Mouse (Mus musculus) heart, adult 9 months (tissue): Measurements from ENCODE around the gene Mlycd.
"Not testable (repeated sequence)": the region's sequence is repeated elsewhere in the genome, so short reads cannot be mapped to it uniquely, and the experiment has no call there.

Source experiments
- DNase-seq, 2 experiments: peaks; one replicate each; pipeline ENCODE4 v3.0.0; 2022; ENCODE audit warnings: low spot score in 2 of 2

Gene Mlycd

GRCm38 (mm10) chr8:119394524-119395026 lies at the start of gene Mlycd:
Mlycd (plus strand) TSS chr8:119394878.
- peak; percentile 93 to 95 for DNase-seq

GRCm38 (mm10) chr8:119345029-119345682 lies 49.5 kb upstream of the Mlycd start:
- no peak for DNase-seq

DNA sequence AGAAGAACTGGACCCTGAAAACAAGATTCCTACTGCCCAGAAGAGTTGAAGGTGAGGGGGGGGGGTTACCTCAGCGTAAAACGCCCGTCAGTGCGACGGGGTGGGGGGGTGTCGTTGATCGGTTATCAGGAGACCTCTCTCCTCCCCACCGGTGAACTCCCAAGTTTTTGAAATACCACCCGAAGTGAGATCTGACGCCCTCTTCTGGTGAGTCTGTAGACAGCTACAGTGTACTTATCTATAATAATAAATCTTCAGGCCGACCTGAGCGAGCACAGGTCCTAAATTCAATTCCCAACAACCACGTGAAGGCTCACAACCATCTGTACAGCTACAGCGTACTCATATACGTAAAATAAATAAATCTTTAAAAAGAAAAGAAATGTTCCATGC lies 49.0 kb upstream of the Mlycd start:
- no peak for DNase-seq

DNA sequence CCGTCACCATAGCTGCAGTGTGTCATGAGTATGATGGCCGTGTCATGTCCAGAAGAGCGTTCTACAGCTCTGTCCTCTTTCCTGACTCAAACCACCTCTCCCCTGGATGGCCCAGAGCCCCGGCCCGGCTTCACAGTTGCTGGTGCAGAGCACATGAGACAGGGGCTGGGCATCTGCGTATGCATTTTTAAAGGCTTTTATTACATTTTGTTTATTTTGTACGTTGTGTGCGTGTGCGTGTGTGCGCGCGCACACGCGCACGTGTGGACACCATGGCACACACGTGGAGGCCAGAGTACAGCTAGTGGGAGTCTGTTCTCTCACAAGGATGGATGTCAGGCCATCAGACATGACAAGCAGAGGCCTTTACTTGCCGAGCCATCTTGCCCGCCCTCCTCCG lies 43.0 kb upstream of the Mlycd start:
- DNase-seq = no peak

- no peak for DNase-seq
Measured at GRCm38 (mm10) chr8:119352977-119353658, 41.6 kb upstream of the Mlycd start.

- DNase-seq = no peak
Measured at GRCm38 (mm10) chr8:119353659-119354023, 41.0 kb upstream of the Mlycd start.

- DNase-seq = not testable (repeated sequence)
Measured at GRCm38 (mm10) chr8:119356631-119357030, 38.0 kb upstream of the Mlycd start.

GRCm38 (mm10) chr8:119358175-119358574 lies 36.5 kb upstream of the Mlycd start:
- no peak for DNase-seq

DNA sequence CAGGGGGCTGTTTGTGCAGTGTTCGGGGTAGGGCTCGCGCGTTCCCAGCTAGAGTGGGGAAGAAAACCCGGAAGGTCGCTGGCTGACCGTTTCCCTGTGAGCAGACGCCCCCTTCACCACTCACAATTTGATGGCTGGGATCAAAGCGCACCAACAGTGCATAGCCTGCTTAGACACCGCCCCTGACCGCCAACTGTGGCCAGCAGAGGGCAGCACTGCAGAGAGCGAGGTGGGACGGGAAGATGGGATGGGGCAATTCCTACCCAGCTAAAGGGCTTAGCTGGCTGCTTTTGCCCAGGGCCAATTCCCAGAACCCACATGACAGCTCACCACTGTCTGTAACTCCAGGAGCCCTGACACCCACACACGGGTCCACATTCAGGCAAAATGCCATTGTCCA lies 35.8 kb upstream of the Mlycd start:
- no peak for DNase-seq

DNA sequence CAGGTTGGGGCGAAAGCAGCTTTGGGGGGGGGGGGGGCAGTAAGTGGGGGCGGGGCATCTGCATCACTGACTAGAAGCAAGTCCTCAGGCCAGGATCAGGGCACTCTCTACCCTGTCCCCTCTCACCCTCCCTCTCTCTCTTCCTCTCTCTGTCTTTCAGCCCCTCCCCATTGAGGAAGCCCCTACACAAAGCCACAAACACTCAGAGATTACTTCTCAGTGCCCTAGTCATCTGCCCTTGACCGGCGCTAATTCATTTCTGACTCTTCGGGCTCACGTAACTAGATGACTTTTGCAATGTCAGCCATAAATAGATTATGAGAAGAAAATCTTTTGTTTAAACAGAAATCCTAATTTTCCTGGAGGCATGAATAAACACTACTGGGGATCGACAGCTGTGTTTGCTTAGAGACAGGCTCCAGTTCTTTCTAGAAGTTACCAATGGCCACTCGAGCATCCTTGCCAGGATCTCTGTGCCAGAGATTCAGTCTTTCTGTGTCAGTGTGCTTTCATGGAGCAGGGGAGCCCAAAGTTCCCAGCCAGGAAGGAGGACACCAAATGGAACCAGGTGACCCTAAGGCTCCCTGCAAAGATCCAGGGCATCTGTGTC lies 33.9 kb upstream of the Mlycd start:
- no peak for DNase-seq

DNA sequence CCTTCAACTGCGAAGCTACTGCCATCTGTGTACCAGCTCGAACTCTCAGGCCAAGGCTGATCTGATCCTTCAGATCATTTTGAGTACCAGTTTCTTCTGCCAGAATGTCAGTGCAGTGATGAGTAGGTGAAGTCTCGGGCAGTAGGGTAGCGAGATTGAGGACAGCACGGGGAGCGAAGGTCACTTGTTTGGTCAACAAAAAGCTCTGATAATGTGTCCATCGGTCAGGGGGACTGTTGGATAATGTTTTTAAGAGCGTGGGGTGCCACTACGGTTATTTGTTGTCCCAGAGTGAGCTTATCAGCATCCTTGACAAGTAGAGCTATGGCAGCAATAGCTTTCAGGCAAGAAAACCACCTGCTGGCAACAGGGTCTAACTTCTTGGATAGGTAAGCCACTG lies 20.0 kb upstream of the Mlycd start:
- not testable (repeated sequence) for DNase-seq

GRCm38 (mm10) chr8:119378476-119378875 lies 16.2 kb upstream of the Mlycd start:
- no peak for DNase-seq

DNA sequence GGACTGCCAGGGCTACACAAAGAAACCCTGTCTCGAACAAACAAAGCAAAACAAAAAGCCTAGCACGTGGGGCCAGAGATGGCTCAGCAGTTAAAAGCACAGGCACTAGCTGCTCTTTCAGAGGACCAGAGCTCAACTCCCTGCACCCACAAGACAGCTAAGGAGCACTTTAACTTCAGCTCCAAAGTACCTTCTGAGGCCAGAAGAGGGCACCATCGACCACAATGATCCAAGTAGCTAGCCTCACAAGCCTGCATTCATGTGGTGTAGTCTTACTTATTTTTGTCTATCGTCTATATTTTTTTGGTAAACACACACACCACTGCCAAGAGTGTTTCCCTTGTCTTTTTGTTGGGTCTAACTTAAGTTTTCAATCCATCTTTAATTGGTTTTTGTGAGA lies 14.1 kb upstream of the Mlycd start:
- DNase-seq = no peak

DNA sequence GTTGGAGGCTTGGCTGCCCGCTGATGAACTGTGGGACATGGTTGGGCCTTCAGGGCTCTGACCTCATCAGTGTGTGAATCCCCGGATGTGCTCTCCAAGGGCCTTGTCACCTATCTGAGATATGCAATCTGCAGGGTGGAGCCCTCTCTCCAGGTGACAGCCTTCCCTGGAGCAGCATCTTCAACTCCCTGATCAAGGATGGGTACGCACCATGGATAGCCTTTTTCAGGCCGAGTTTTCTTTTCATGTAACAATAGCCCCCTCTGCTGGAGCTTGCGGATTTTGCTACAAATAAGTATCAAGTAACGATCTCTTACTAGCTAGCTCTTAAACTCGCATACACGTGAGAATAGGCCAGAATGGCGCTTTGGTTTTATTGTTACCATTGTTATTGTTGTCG lies 10.2 kb upstream of the Mlycd start:
- DNase-seq = peak in 1 of 2 experiments; percentile 58

- DNase-seq = no peak
Measured at GRCm38 (mm10) chr8:119385854-119386253, 8.8 kb upstream of the Mlycd start.

DNA sequence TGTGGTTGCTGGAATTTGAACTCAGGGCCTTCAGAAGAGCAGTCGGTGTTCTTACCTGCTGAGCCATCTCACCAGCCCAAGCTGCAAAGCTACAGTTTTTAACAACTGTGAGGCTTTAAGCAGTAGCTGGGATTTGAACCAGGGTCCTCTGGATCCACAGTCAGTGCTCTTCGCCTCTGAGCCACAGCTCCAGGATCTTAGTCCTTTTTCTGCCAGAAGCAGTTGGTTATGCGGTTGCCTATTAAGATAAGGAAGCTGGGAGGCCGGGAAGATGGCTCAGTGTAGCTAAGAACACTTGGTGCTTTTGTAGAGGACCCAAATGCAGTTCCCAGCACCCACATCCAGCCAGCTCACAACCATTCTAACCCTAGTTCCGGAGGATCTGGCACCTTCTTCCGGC lies 7.7 kb upstream of the Mlycd start:
- no peak for DNase-seq

DNA sequence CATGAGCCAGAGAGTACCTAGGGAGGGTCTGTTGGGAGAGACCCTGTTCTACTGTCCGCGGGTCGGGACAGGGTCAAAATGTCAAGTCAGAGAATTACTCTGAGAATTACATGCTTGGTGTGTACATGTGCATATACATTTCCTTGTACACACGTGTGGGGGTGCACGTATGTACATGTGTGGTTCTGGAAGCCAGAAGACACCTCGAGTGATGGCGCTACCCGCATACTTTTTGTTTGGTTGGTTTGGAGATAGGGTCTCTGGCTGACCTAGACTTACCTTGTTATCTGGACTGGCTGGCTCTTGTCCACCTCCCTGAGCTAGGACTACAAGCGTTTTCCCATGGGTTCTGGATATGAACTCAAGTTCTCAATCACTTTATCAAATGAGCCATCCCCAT lies 581 bp upstream of the Mlycd start:
- no peak for DNase-seq

DNA sequence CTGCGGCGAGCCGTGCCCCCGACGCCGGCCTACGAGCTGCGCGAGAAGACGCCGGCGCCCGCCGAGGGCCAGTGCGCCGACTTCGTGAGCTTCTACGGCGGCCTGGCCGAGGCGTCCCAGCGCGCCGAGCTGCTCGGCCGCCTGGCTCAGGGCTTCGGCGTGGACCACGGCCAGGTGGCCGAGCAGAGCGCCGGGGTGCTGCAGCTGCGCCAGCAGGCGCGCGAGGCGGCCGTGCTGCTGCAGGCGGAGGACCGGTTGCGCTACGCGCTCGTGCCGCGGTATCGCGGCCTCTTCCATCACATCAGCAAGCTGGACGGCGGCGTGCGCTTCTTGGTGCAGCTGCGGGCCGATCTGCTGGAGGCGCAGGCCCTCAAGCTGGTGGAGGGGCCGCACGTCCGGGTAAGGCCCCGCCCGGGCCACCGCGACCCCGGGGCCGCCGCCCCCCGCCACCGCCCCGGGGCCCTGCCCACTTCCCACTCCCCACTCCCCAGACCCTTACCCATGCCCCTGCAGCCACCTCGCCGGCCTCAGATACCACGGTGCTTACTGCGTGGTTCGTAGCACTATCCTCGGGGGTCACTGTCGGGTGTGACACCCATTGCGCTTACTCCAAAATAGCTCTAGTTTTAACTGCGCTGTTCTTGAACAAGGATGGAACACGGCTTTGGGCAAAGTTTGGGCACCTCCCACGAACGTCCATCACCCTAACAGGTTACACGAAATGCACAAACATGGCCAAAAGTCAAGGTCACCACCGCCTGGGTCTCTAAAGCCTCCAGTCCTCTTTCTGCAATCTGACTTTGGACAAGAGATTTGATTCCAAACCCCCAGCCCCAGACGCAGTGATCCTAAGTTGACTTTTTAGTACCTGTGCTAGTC lies 633 bp downstream of the Mlycd start:
- no peak for DNase-seq

DNA sequence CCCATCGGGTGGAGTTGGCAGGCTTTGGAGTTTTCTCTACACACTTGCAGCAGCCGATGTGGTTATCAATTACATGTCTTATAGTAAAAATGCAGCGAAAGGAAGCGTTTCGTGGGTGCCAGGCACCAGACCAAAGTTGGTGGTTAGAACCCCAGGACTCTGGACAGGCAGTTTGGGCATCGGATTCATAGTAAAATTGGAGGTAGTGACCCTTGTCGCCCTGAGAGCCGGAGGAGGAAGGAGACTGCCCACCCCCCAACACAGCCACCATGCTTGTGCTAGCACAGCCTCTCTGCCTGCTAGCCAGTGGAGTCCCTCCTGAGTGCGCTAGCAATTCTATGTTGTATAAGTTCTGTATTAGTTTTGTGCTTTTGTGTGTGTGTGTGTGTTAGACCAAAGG lies 3.9 kb downstream of the Mlycd start:
- DNase-seq = no peak

DNA sequence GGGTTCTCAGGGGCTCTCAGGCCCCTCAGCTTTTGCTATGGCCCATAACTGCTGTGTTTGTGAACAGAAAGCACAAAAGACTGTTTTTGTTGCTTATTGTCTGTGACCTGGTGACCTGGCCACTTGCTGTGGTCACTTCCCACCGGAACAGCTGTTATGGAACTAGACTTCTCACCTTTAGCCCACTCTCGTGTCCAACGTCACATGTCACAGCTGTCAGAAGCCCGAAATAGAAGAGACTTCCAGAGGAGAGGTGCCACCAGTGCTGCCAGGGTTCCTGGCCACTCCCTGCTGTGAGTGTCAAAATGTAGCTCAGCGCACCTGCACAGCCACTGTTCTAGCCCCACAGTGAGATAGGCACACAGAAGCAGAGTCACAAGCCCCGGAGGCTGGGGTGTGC lies 4.6 kb downstream of the Mlycd start:
- peak; percentile 46 to 70 for DNase-seq

- no peak for DNase-seq
Measured at GRCm38 (mm10) chr8:119400122-119400671, 5.5 kb downstream of the Mlycd start.

DNA sequence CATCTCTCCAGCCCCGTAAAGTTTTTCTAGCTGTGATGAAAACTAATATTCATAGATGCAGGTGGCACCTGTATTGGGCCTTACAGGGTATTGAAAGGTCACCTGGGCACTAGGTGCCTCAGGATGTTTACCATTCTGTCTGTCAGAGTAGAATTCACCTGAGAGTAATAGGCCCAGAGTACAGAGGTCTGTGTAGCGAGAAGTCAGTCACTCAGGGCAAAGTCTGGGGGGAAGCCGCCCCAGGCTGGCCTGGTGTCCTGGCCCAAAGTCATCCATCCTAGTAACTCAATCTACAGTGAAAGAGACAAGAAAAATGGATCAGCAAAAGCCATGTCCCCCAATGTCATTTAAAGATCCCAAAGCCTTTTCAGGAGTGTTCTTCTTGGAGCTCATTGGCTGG lies 6.2 kb downstream of the Mlycd start:
- no peak for DNase-seq
